Mouse (Mus musculus) hindbrain, postnatal 0 days (tissue): ENCODE results near the gene Commd4. TPM values are rescaled to one million over a fixed set of nuclear protein-coding genes. Genes with fewer than 3 reads are reported as not detected.
A peak's percentile ranks its signal among the peaks of the same experiment; 100 is the strongest.

Experiments used
- ATAC-seq: fragments of 200-750 bp; cut with Nextera tagmentation; 2 replicates; pipeline ENCODE4 v1.8.0; 2017; ENCODE audit warnings: mild to moderate bottlenecking, moderate TSS enrichment, moderate library complexity
- DNase-seq: peaks from one replicate; pipeline ENCODE4 v3.0.0-alpha.2; 2015; ENCODE audit warnings: low spot score
- H3K27ac ChIP-seq: fragments of 300-500 bp; sonication (generic); 2 replicates; pipeline ENCODE4 v1.5.1; 2014; ENCODE audit warnings: mild to moderate bottlenecking
- H3K27me3 ChIP-seq: fragments of 300-500 bp; sonication (generic); 2 replicates; pipeline ENCODE4 v1.6.1; 2014; ENCODE audit warnings: low read length, mixed read lengths; ENCODE audit not compliant: insufficient read depth
- H3K36me3 ChIP-seq: fragments of 300-500 bp; sonication (generic); 2 replicates; pipeline ENCODE4 v1.6.1; 2014; ENCODE audit warnings: low read length, mixed read lengths; ENCODE audit not compliant: insufficient read depth
- H3K4me1 ChIP-seq: fragments of 300-500 bp; sonication (generic); 2 replicates; pipeline ENCODE4 v1.6.1; 2014; ENCODE audit warnings: antibody characterized with exemption, low read length, mixed read lengths; ENCODE audit not compliant: insufficient read depth
- H3K4me2 ChIP-seq: fragments of 300-500 bp; sonication (generic); 2 replicates; pipeline ENCODE4 v1.6.1; 2014; ENCODE audit warnings: low read depth, mild to moderate bottlenecking, low read length, moderate library complexity, mixed read lengths
- H3K4me3 ChIP-seq: fragments of 300-500 bp; sonication (generic); 2 replicates; pipeline ENCODE4 v1.5.1; 2014; ENCODE audit warnings: low read length
- H3K9ac ChIP-seq: fragments of 300-500 bp; sonication (generic); replicated peaks from 2 replicates; pipeline ENCODE4 v1.6.1; 2014; ENCODE audit warnings: mild to moderate bottlenecking, low read length, moderate library complexity, mixed read lengths
- H3K9me3 ChIP-seq: fragments of 300-500 bp; sonication (generic); 2 replicates; pipeline ENCODE4 v1.6.1; 2016; ENCODE audit warnings: low read length, mixed read lengths
- CTCF ChIP-seq: IDR thresholded peaks from 2 replicates; pipeline ENCODE4 v1.5.1; 2016; ENCODE audit warnings: antibody characterized with exemption, control low read depth, low read depth
- WGBS: fragments of 180-500 bp; shearing (Covaris S2); extraction: QIAGEN DNeasy Blood & Tissue Kit; methylation state at CpG from one replicate; pipeline ENCODE4 v1.1.7; 2014; 5-methylcytosine and 5-hydroxymethylcytosine counted together
- polyA plus RNA-seq: library from polyadenylated mRNA; unstranded; fragments of >200 nt; fragmentation: Nextera tagmentation; extraction: Ambion mirVana; gene quantifications from 2 replicates; pipeline ENCODE4 v1.2.1, GENCODE M21; 2015
- total RNA-seq: library from RNA; depleted of rRNA; stranded (reverse); fragments of >200 nt; gene quantifications from 2 replicates; pipeline ENCODE4 v1.2.3, GENCODE M21; 2014

Gene Commd4
- total and polyA plus RNA-seq, 2 experiments from 2014 or later: 78.9 to 170 TPM

DNA sequence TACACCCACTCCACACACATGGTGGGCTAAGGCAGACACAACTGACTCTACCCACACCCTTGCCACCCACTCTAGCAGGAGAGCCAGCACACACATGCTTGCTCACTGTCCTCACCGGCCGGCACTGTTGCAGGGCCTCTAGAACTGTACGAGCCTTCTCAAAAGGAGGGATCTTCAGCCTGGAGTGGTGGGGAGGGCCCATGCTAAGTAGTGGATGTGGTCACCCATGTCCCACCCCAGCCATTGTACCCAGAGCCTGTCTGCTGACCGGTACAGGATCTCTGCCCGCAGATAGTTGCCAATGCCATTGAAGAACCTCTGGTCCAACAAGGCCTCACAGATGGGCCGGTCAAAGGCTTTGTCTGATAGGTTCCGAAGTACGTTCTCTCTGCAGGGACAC, 13.3 kb downstream of the Commd4 start:
- no peak for DNase-seq
- no peaks in the 10 kb centered on the region for H3K27me3 ChIP-seq
- no peak overlapping the region for H3K4me2 ChIP-seq
- H3K4me3 ChIP-seq: no peak overlapping the region
- no peak for TF ChIP-seq CTCF
- H3K4me1 ChIP-seq: peaks cover 15% of the 10 kb centered on the region
- H3K9me3 ChIP-seq: no peaks in the 10 kb centered on the region
- no peak overlapping the region for H3K27ac ChIP-seq
- no peak for ATAC-seq
- WGBS: 94% methylated on average over 8 of the region's 8 CpGs
- no peak overlapping the region for H3K9ac ChIP-seq
- peaks cover 1% of the 10 kb centered on the region; the same call in 1 of the 2 replicates for H3K36me3 ChIP-seq

DNA sequence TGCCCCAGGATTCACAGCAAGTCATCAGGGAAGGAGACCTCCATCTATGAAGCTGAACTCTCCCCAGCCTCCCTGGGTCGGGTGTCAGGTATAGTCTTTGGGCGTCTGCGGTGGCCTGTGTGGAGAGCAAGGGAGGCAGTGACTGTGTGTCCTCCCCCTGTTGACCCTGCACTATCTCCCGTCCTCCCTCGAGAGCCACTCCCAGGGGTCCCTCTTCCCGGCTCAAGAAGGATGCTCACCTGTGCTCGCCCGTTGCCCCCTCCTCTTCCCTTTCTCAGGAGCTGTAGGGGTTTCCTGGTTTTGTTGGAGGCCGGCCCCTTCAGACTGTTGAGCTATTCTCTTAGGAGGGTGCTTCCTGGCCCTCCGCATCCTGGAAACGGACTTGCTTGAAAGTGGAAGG, 14.9 kb downstream of the Commd4 start:
- no peaks in the 10 kb centered on the region for H3K9me3 ChIP-seq
- ATAC-seq (no peak), DNase-seq (no peak)
- H3K4me3 ChIP-seq: no peak overlapping the region
- H3K9ac ChIP-seq: no peak overlapping the region
- no peak overlapping the region for H3K4me2 ChIP-seq
- H3K27ac ChIP-seq: no peak overlapping the region
- no peak for TF ChIP-seq CTCF
- 81% methylated on average over 11 of the region's 11 CpGs for WGBS
- peaks cover 8% of the 10 kb centered on the region for H3K4me1 ChIP-seq
- H3K27me3 ChIP-seq: no peaks in the 10 kb centered on the region
- H3K36me3 ChIP-seq: peaks cover 17% of the 10 kb centered on the region; the same call in 1 of the 2 replicates

- no peaks in the 10 kb centered on the region for H3K27me3 ChIP-seq
- H3K9me3 ChIP-seq: no peaks in the 10 kb centered on the region
- WGBS: 90% methylated on average over 17 of the region's 17 CpGs
- H3K4me1 ChIP-seq: peaks cover 1% of the 10 kb centered on the region; the same call in 1 of the 2 replicates
- no peak overlapping the region for H3K9ac ChIP-seq
- H3K36me3 ChIP-seq: peaks cover 17% of the 10 kb centered on the region; the same call in 1 of the 2 replicates
- DNase-seq: no peak
- no peak overlapping the region for H3K4me2 ChIP-seq
- no peak for ATAC-seq
- no peak overlapping the region for H3K4me3 ChIP-seq
- H3K27ac ChIP-seq: no peak overlapping the region
- TF ChIP-seq CTCF: no peak
Measured at GRCm38 (mm10) chr9:57141417-57142353, 16.4 kb downstream of the Commd4 start.

DNA sequence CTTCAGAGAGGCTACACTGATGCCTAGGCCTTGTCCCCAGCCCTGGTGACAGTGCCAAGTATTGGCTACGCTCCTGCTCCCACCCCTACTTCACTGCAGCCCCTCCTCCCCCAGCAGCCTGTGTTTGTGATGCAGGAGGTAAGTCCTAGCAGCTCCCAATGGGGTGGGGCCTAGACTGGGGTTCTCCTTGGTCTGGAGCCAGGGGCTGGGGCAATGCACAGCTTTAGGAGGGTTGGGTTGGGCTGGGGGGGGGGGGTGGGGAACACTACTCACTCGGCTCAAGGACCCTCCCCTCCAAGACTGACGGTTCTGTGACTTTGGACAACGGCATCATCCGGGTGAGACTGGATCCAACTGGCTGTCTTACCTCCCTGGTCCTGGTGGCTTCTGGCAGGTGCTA, 18.6 kb downstream of the Commd4 start:
- Histone ChIP-seq H3K27ac (no peak overlapping the region), H3K4me1 (no peaks in the 10 kb centered on the region), H3K27me3 (no peaks in the 10 kb centered on the region), H3K4me3 (no peak overlapping the region), H3K36me3 (peaks cover 31% of the 10 kb centered on the region; the same call in 1 of the 2 replicates), H3K4me2 (no peak overlapping the region), H3K9me3 (no peaks in the 10 kb centered on the region), H3K9ac (no peak overlapping the region)
- no peak for TF ChIP-seq CTCF
- DNase-seq: no peak
- 94% methylated on average over 5 of the region's 5 CpGs for WGBS
- 0 out of 2 replicates have a peak, but pooled peaks have one; percentile 21 for ATAC-seq

DNA sequence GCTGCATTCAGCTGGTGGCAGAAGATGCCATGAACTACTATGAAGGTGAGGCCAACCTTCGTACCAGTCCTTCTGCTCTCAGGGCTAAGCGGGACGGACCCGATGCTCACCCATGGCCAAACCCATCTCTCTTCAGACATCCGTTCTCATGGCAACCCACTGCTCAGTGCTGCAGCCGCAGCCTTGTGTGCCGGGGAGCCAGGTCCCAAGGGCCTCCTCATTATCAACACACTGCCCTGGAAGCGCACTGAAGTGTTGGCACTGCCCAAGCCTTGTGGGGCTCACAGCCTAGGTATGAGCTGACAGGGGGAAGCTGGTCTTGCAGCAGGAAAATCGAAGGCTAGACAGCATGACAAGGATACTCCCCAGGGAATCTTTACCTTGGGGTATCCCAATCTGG, 19.0 kb downstream of the Commd4 start:
- 87% methylated on average over 9 of the region's 9 CpGs for WGBS
- no peaks in the 10 kb centered on the region for H3K27me3 ChIP-seq
- no peak overlapping the region for H3K27ac ChIP-seq
- no peak overlapping the region for H3K4me3 ChIP-seq
- H3K9me3 ChIP-seq: no peaks in the 10 kb centered on the region
- no peak for DNase-seq
- no peak overlapping the region for H3K9ac ChIP-seq
- H3K36me3 ChIP-seq: peaks cover 34% of the 10 kb centered on the region; the same call in 1 of the 2 replicates
- no peak for ATAC-seq
- H3K4me2 ChIP-seq: no peak overlapping the region
- no peak for TF ChIP-seq CTCF
- H3K4me1 ChIP-seq: no peaks in the 10 kb centered on the region

DNA sequence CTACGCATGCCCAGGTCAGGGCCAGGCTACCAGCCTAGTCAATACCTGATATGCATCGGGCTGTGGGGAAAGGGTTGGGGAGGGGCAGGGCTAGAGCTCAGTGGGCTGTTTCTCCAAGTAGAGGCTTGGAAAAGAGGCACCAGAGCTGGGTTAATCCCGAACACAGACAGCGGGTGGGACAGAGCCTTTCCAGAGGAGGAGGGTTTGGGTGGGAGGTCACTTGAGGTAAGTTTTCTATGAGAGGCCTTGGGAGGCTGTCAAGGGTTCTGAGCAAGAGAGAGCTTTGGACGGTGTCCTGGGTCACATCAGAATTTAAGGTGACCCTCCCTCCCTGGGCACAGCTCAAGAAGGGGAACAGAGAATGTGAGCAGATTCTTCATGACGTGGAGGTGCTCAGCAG, 19.6 kb downstream of the Commd4 start:
- WGBS: 99% methylated on average over 6 of the region's 6 CpGs
- Histone ChIP-seq H3K4me2 (no peak overlapping the region), H3K9ac (no peak overlapping the region), H3K36me3 (peaks cover 34% of the 10 kb centered on the region; the same call in 1 of the 2 replicates), H3K27me3 (no peaks in the 10 kb centered on the region), H3K4me3 (no peak overlapping the region), H3K4me1 (no peaks in the 10 kb centered on the region), H3K27ac (no peak overlapping the region), H3K9me3 (no peaks in the 10 kb centered on the region)
- no peak for ATAC-seq
- no peak for DNase-seq
- no peak for TF ChIP-seq CTCF

GRCm38 (mm10) chr9:57137777-57138176, 20.4 kb downstream of the Commd4 start:
- no peak for ATAC-seq
- no peaks in the 10 kb centered on the region for H3K27me3 ChIP-seq
- WGBS: 91% methylated on average over 9 of the region's 9 CpGs

More at GRCm38 (mm10) chr9:57137777-57138176, 20.4 kb downstream of the Commd4 start:
- Histone ChIP-seq H3K4me3 (no peak overlapping the region), H3K4me2 (no peak overlapping the region), H3K36me3 (peaks cover 34% of the 10 kb centered on the region; the same call in 1 of the 2 replicates), H3K27ac (no peak overlapping the region), H3K9me3 (no peaks in the 10 kb centered on the region), H3K4me1 (no peaks in the 10 kb centered on the region), H3K9ac (no peak overlapping the region)
- DNase-seq: no peak
- TF ChIP-seq CTCF: no peak
